ENCODE assay signal across 1 mouse cellular context in genomic region chr9:89842776-89843089, GRCm38 (mm10).
A peak's percentile ranks its signal among the peaks of the same experiment; 100 is the strongest.
TF ChIP-seq lines count a peak whose summit lies in the region.

No protein-coding gene starts in this region.

TF ChIP-seq in CH12.LX, 34 proteins besides CTCF, POLR2A, EP300 and RAD21 (continued from another document):
- TF ChIP-seq HCFC1 (IDR thresholded peaks at IDR 0.05; ENCODE audit: low read depth, low read length) (peak; percentile 50), POLR2AphosphoS2 (IDR thresholded peaks at IDR 0.05; ENCODE audit: low read depth, low read length) (no peak), TBP (conservative IDR thresholded peaks at IDR 0.05; ENCODE audit: low read depth, low read length) (no peak), NELFE (IDR thresholded peaks at IDR 0.05; ENCODE audit: low read depth, low read length) (peak; percentile 47; the same call in 1 of the 2 replicates)
